Mouse (Mus musculus): Measurements from ENCODE around the gene Fcgr3.

GRCm38 (mm10) chr1:171105226-171105625 lies 40.5 kb upstream of the Fcgr3 start:
- TF ChIP-seq CTCF (IDR thresholded peaks at IDR 0.05) (no peak), EP300 (IDR thresholded peaks at IDR 0.05; ENCODE audit: insufficient read depth, low read depth, low read length) (no peak)
